Mouse (Mus musculus) C2C12 (cell line): Measurements from ENCODE around the gene Zfp989. TPM values are rescaled to one million over a fixed set of nuclear protein-coding genes. Genes with fewer than 3 reads are reported as not detected.

Experiments
- polyA plus RNA-seq: library from polyadenylated mRNA; unstranded; fragments of >200 nt; fragmentation: generic; extraction: Trizol; gene quantifications from one replicate; pipeline ENCODE4 v1.2.1, GENCODE M21; 2012; ENCODE audit warnings: missing spikeins

Zfp989 gene
- polyA plus RNA-seq, 1 experiment, result not detected

Other genes with a start within 250 kb of the Zfp989 start
- not detected for gene Gm21411, start 62.4 kb upstream of the Zfp989 start, polyA plus RNA-seq
- 0.09 TPM for gene Rex2, start 49.9 kb downstream of the Zfp989 start, polyA plus RNA-seq
- gene Zfp991, start 160.1 kb downstream of the Zfp989 start, polyA plus RNA-seq, result 0.09 TPM